Mouse (Mus musculus): ENCODE measurements around the gene Dntt.

GRCm38 (mm10) chr19:40999569-40999968 is 29.5 kb upstream of the Dntt start:
- TF ChIP-seq CTCF (IDR thresholded peaks at IDR 0.05), result no peak
- TF ChIP-seq POLR2A (IDR thresholded peaks at IDR 0.05; ENCODE audit: insufficient read depth, low read depth, low read length), result no peak
